Mouse (Mus musculus): Measurements from ENCODE around the gene Stat2.

DNA sequence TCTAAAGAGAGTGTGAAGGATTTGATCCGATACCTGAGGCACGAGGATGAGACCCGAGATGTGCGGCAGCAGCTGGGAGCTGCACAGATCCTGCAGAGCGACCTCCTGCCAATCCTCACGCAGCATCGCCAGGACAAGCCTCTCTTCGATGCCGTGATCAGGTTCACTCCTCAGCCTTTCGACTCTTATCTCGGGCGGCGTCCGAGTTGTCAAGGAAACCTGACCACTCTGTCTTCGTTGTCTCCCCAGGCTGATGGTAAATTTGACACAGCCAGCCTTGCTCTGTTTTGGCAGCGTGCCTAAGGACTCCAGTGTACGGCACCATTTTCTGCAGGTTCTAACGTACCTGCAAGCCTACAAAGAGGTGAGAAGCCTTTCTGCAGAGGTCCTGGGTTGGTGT lies 30.2 kb upstream of the Stat2 start:
- no peak for TF ChIP-seq CTCF (IDR thresholded peaks at IDR 0.05; ENCODE audit: extremely low read depth, insufficient read length, insufficient replicate concordance, low read depth, low read length)
- TF ChIP-seq POLR2A (IDR thresholded peaks at IDR 0.05; ENCODE audit: low read depth, low read length), result no peak
